Mouse (Mus musculus): ENCODE measurements around the gene Mccc2. TPM values are rescaled to one million over a fixed set of nuclear protein-coding genes. Genes with fewer than 3 reads are reported as not detected.
"Not testable (repeated sequence)": the region's sequence is repeated elsewhere in the genome, so short reads cannot be mapped to it uniquely, and the experiment has no call there.

Mccc2 gene
- total RNA-seq (2017), result 8.5 and 8.7 TPM in 2 replicates

DNA sequence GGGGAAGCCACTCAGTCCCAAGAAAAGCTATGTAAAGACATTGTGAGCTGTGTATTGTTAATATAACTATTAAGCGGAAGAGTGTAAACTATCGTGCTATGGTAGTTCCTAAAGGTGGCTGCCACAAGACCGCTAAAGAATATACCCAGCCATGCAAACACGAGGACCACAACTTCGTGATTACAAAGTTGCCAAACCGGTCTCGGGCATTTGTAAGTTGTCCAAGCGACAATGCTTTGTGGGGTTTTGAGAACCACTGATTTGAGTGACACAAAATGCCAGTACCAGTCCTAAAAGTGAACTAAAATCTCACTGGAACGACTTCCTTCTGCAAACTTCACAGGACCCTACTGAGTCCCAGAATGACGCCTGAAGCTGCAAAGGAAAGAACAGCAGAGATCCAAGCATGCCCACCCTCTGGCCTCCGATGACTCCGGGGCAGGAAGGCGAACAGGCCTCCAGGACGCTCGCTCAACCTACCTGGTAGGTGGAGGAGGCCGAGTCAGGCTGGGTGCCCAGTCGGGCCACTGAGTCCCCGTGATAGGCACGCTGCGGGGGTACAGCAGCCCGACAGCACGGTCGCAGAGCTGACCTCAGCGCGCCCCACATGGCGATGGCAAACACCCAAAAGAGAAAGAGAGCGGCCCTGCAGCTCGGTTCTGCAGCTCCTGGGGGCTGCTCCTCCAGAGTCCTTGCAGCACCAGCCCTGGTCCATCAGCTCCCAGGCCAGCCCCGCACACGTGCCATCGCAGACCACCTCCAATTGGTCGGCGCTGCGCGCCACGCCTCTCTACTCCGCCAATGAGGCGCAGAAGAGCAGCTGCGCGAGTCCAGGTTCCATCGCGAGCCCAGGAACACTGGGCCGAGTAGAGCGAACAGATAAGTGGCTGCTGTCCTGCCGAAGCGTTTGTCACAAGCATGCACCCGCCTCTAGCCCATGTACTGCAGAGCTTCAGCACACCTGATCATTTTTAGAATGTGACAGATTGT, at the start of gene Mccc2:
Mccc2 (minus strand) TSS at position 734 of the 990 bp plus-strand sequence.
- peak; percentile 97 for ATAC-seq (ENCODE audit: extremely low read depth, insufficient number of reproducible peaks, low FRiP score, poor library complexity, severe bottlenecking)

DNA sequence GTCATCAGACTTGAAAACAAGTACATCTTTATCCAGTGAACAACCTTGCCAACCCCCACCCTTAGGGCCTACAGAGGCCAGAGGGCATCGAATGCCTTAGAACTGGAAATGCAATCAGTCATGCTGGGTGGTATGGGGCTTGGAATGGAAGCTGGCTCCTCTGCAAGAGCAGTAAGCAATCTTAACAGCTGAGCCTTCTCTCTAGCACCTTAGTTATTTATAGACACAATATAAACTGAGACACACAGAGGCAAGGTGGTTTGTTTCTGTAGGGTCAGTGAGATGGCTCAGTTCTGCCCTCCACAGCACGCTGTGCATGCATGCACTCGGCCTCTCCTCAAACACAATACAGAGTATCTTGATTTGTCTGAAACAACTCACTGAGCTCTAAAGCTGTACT, 48.5 kb upstream of the Mccc2 start:
- ATAC-seq (ENCODE audit: extremely low read depth, insufficient number of reproducible peaks, low FRiP score, poor library complexity, severe bottlenecking), result no peak

DNA sequence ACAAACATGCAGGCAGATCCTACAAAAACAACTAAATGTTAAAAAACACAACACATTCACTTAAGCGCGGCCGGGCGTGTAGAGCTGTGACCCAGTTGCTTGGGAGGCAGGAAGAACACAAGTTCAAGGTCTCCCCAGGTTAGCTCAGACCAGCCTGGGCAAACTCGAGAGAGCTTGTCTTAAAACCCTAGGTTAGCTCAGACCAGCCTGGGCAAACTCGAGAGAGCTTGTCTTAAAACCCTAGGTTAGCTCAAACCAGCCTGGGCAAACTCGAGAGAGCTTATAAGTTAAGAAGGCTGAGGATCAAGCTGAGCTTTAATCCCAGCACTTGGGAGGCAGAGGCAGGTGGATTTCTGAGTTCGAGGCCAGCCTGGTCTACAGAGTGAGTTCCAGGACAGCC, 42.3 kb upstream of the Mccc2 start:
- ATAC-seq (ENCODE audit: extremely low read depth, insufficient number of reproducible peaks, low FRiP score, poor library complexity, severe bottlenecking), result not testable (repeated sequence)

DNA sequence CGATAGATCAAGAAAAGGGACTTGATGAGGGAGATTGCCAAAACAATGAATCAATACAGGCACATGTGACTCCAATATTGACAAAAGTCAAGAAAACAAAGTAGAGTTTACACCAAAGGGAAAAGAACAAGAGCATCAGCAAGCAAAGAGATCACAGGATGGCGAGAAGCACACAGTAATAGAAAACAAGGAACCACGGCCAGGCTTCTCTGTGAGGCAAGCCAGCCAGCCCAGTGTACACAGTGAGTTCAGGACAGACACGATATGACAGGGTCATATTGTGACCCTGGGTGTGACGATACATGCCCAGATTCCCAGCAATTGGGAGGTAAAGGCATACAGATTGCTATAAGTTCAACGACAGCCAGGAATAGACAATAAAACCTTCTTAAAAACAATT, 10.6 kb upstream of the Mccc2 start:
- ATAC-seq (ENCODE audit: extremely low read depth, insufficient number of reproducible peaks, low FRiP score, poor library complexity, severe bottlenecking), result no peak

DNA sequence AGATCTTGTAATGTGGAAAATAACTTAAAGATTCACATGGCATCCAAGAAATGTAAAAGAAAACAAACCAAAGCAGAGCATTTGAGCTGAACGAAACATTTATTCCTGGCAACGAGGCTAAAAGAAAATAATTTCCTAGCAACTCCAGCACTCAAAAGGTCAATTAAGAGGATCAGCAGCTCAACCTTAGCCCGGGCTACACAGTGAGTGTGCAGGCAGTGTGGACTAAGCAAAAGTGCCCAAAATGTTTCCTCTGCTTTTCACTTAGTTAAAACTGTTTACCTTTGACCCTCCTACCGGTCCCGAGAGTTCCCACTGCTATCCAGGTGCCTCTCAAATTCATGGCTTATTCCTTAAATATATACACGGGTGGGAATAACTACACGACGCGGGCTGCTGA, 1.5 kb upstream of the Mccc2 start:
- ATAC-seq (ENCODE audit: extremely low read depth, insufficient number of reproducible peaks, low FRiP score, poor library complexity, severe bottlenecking), result no peak

DNA sequence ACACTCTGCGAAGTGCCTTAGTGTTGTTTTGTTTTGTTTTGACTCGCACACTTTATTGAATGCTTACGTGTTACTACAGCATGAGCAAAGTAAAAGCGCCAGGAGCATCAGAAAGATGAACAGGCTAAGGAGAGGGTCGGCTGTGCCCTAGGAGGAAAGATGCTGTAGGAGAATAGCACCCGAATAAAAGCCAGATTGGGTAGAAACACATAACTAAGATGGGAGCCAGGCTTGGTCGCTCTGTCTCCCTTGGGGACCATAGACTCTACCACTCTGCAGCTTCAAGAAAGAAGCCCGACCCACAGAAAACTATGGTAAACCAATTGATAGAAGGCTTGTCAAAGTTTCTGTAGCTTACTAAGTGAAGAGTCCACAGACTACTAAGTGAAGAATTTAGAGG, 498 bp upstream of the Mccc2 start:
- ATAC-seq (ENCODE audit: extremely low read depth, insufficient number of reproducible peaks, low FRiP score, poor library complexity, severe bottlenecking), result no peak

DNA sequence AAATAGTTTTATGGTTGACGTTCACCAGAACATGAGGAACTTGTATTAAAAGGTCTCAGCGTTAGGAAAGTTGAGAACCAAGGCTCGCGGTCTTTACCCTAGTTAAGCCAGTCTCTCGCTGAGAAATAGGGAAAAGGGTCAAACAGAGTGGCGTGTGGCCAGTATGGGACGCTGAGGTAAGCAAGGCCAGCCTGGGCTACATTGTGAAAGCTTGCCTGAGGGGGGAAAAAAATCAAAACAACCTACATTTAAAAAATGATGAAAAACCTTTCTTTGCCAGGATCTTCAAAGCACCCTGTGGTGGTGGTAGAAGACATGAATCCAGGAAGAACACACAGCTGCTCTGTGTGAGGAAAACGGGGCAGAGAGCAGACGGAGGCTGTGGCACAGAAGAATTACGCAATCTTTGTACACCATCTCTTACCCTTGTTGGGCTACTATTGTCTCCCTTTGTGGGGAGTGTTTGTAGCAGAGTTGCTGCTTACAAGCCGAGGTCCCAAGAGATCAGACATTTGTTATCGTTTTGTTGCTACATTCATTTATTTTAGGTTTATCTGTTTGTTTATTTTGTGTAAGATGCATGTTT, 9.4 kb downstream of the Mccc2 start:
- no peak for ATAC-seq (ENCODE audit: extremely low read depth, insufficient number of reproducible peaks, low FRiP score, poor library complexity, severe bottlenecking)

DNA sequence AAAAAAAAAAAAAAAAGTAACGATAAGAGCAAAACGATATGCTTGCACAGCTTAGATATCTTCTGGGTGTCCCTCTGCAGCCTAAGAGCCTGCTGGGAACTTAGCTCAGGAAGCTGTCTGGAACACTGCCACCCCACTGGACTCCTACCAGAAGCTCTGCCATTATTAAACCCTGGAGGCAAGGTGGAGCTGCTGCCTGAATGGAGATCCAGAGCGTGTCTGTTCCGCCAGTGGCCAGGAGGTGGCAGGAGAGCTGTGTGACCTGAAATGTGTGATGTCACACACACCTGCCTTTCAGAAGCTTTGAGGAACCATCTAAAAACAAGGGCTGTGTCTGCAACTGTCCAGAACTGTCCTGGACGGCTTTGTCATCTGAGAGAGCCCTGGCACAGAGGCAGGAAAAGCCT, 13.6 kb downstream of the Mccc2 start:
- peak; percentile 94 for ATAC-seq (ENCODE audit: extremely low read depth, insufficient number of reproducible peaks, low FRiP score, poor library complexity, severe bottlenecking)

DNA sequence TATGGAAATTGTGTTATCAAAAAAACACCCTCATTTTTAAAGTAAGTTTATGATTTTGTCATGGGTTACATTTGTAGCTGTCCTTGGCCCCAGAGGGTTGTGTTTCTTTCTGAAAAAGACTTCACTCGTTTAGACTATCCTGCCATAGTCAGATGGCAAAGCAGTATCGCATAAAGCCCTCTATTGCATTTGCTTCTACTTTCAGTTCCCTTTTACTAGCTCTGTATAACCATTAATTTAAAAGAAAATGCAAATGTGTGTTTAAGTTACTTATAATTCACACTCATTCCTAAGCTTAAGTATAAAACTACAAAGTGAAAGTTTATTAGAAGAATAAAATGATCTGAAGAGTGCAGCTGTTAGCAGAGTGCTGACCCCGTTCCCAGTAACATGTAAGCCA, 16.4 kb downstream of the Mccc2 start:
- peak; percentile 46 for ATAC-seq (ENCODE audit: extremely low read depth, insufficient number of reproducible peaks, low FRiP score, poor library complexity, severe bottlenecking)

DNA sequence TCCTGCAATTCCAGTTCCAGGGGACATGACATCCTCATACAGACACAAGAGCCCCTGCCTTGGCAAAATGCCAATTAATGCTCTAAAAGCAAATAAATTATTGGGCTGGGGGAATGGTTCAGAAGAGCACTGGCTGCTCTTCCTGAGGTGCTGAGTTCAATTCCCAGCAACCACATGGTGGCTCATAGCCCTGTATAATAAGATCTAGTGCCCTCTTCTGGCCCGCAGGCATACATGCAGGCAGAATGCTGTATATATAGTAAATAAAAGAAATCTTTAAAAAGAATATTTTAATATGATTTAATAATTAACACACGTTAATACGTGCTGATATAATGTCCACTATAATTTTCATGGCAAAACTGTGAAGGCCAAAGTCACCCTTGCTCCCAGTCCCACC, 17.3 kb downstream of the Mccc2 start:
- no peak for ATAC-seq (ENCODE audit: extremely low read depth, insufficient number of reproducible peaks, low FRiP score, poor library complexity, severe bottlenecking)

DNA sequence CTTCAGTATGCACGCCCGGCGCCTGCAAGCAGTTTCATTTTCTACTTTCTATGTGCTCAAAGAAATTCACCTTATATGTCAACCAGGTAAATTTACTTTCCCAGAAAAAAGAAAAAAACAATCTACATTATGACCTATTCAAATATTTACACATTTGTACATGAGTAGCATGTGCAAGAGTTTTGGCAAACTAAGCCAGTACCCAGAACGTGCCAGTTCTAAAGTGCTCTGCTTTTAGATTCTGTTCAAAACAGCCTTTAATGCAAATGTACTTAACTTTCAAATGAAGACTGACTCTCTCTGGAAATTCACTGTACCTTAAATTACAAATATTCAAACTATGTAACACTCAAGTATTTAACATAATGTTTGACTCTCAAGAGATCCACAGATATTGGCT, 25.8 kb downstream of the Mccc2 start:
- ATAC-seq (ENCODE audit: extremely low read depth, insufficient number of reproducible peaks, low FRiP score, poor library complexity, severe bottlenecking), result no peak

DNA sequence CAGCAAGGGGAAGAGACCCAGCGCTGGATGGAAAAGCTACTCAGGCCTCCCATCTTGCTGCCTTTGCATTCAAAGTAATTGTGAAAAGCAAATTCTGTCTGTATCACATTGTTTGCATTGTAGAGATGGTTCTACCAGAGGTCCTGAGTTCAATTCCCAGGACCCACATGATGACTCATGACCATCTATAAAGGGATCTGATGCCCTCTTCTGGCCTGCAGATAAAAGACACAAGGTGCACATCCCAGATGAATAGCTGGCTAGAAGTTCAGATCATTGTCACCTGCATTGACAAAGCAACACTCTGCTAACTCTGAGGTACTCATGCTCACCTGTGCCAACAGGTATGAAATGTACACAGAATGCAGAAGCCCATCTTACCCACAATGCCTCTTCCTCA, 32.1 kb downstream of the Mccc2 start:
- 0 out of 2 replicates have a peak, but pooled peaks have one; percentile 3 for ATAC-seq (ENCODE audit: extremely low read depth, insufficient number of reproducible peaks, low FRiP score, poor library complexity, severe bottlenecking)

DNA sequence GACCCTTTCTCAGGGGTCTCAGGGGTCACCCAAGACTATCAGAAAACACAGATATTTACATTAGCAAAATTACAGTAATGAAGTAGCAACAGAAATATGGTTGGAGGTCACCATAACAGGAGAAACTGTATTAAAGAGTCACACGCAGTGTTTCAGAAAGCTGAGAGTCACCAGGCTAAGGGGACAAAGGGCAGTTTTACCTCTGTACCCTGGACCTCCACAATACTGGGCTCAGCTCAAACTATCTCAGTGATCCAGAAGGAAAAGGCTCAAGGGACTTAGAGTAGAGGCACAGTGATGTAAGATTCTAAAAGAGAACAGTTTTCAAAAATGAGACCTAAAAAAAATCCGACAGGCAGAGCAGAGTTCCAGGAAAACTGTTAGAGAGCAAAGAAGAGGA, 36.0 kb downstream of the Mccc2 start:
- ATAC-seq (ENCODE audit: extremely low read depth, insufficient number of reproducible peaks, low FRiP score, poor library complexity, severe bottlenecking), result no peak

DNA sequence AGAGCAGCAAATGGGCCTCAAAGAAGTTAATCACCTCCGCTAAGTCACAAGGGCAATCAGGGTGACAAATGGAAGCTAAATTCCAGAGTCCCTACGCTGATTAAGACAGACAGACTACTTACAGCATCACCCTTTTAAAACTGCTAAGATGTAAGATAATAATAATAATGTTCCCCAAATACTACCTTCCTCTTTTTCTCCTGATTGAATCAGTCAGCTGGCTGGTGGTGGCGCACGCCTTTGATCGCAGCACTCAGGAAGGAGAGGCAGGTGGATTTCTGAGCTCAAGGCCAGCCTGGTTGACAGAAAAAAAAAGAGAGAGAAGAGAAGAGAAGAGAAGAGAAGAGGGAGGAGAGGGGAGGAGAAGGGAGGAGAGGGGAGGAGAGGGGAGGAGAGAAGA, 45.4 kb downstream of the Mccc2 start:
- ATAC-seq (ENCODE audit: extremely low read depth, insufficient number of reproducible peaks, low FRiP score, poor library complexity, severe bottlenecking), result no peak

DNA sequence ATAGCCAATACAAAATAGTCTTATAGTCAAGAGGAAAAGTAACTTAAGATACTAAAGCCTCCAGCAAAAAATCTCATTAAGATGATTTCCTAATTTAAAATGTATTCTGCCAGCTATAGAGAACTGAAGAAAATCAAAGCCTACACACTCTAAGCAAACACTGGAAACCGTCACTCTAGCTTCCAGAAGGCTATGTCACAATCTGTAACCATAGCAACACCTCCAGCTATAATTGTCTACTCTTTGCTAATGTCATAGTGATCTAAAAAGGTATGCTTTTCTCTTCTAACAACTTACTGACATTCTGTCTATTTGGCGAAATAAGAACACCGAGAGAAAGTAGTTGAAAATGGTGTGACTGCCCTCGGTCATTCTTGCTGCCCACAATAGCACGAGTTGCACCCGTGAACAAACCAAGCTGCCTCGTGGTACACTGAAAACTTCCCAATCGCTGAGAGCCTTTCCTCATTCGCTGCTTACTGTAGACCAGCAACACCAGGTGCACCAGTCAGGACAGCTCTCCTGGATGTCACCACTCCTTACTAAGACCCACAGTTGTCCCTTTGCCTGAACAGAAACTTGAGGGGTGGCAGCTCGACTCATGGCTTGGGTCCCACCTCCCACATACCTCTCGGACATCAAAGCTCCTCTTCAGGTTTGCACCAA, 48.3 kb downstream of the Mccc2 start:
- no peak for ATAC-seq (ENCODE audit: extremely low read depth, insufficient number of reproducible peaks, low FRiP score, poor library complexity, severe bottlenecking)

DNA sequence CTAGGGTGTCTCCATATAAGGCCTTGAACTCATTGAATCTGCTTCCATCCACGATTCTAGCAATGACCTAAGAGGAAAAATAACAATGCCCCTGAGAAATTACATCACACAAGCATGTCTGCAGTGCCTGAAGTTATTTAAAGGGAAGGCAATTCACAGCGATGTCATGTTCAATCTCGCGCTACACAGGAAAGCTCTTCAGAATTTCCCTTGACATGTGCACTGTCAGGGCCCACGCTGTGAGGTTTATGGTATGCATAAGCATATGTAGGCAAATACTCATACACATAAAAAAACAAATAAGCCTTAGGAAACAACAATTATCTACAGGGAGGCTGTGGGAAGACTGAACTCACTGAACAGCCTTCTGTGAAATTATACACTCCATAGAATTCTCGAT, 51.6 kb downstream of the Mccc2 start:
- no peak for ATAC-seq (ENCODE audit: extremely low read depth, insufficient number of reproducible peaks, low FRiP score, poor library complexity, severe bottlenecking)

DNA sequence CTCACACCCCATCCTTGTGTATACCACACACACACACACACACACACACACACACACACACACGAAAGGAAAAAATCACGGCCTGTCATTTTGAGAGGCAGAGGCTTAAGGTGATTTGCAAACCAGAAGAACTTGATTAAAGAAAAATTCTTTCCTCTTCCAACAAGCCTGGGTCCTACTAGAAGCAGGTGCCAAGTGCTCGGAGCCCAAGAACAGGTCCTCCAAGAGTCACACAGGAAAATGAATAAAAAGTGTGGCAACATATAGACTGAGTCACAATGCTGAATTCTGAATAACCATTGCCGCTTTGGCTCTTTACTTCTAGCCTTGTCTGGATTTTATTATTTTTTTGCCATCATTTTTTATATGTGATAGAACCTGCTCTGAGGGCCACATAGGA, 53.8 kb downstream of the Mccc2 start:
- ATAC-seq (ENCODE audit: extremely low read depth, insufficient number of reproducible peaks, low FRiP score, poor library complexity, severe bottlenecking), result no peak

DNA sequence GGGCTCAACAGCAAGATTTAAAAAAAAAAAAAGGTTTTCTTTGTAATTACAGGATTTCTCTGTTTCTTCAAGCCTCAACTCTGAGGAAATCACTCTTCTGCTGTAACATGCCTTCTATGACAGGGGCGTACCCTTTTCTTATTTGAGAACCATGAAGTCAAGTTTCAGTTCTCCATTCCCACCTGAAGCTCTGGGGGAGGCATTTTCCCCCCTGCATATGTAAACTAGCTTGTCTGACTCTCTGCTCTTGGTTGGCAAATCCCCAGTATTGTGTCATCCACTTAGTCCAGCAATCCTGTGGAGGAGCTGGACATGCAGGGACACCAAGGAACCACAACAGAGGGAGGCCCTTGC, 59.9 kb downstream of the Mccc2 start:
- ATAC-seq (ENCODE audit: extremely low read depth, insufficient number of reproducible peaks, low FRiP score, poor library complexity, severe bottlenecking), result peak; percentile 90

DNA sequence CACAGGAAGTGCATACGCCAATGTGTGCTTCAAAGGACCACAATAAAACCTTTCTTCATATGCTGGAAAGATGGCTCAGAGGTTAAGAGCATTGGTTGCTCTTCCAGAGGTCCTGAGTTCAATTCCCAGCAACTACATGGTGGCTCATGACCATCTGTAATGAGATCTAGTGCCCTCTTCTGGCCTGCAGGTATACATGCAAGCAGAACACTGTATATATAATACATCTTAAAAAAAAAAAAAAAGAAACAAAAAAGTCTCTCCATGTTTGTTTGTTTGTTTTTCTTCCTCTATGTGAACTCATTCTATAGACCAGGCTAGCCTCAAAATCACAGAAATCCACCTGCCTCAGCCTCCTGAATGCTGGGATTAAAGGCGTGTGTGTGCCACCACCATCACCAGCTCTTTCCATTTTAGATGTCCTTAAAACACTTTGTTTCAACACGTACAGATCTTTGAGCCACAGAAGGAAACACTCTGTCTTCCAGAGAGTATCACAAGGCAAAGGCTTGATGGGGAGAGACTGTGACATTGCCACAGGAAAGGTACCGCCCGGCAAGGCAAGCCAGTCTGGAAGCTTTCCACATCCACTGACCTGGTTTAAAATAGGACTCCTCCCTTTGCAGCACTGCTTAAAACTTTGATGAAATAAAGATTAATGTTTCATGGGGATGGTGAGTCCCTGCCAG, 60.4 kb downstream of the Mccc2 start:
- ATAC-seq (ENCODE audit: extremely low read depth, insufficient number of reproducible peaks, low FRiP score, poor library complexity, severe bottlenecking), result no peak

All from neutrophil, adult 5-6 weeks (primary cell).